Mouse (Mus musculus) activated CD4-positive, CD25-positive, alpha-beta regulatory T cell, adult 9 weeks (primary cell): ENCODE results near the gene Olfr1113. TPM values are rescaled to one million over a fixed set of nuclear protein-coding genes. Genes with fewer than 3 reads are reported as not detected.

Experiments
- polyA plus RNA-seq: library from polyadenylated mRNA; unstranded; fragments of 100-300 nt; shearing (Covaris generic); gene quantifications from one replicate; pipeline ENCODE4 v1.2.1, GENCODE M21; 2017

Olfr1113 gene
- polyA plus RNA-seq: not detected

DNA sequence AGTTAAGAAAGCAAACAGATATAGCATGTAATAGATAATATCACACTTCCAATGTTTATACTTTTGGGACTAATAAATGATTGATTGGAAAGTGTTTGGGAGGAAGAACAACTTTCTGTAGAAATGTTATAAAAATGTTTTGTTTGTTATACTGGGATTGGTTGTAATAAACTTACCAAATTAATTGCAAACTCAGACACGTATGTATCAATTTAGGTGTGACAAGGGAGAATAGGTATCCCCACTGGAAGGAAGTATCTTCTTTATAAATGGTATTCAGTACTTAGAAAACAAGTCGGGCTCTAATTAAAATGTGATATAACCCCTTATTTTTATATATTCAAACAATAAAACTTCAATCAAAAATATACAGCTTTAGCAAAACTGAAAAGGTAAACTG lies at the start of gene Olfr1113:
Gene Olfr1113, plus strand, starts transcription at position 301 of the 400 bp plus-strand sequence.

DNA sequence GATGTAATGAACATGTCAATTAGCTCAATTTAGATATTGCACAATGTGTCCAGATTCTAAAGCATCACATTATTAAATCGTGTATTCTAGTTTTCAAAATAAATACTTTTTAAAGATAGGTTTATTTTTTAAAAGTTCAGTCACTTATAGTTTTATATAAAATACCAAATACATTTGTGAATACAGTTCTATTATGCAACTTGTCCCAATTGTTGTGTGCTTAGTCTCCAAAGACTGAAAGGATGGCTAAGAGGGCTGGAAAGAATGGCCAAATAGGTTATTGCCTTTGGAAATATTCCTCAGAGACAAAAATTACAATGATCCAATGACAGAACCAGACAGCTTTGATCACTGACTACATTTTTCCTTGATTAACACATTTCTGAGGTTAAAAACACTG lies 21.3 kb upstream of the Olfr1113 start, which contains the start of gene Olfr1112:
Gene Olfr1112, plus strand, starts transcription at position 301 of the 400 bp plus-strand sequence.

DNA sequence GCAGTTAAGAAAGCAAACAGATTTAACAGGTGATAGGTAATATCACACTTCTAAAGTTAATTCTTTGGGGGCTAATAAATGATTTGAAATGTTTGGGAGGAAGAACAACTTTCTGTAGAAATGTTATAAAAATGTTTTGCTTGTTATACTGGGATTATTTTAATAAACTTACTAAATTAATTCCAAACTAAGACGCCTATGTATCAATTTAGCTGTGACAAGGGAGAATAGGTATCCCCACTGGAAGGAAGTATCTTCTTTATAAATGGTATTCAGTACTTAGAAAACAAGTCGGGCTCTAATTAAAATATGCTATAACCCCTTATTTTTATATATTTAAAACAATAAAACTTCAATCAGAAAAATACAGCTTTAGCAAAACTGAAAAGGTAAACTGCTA lies 38.9 kb downstream of the Olfr1113 start, which contains the start of gene Olfr1115:
Gene Olfr1115, plus strand, starts transcription at position 301 of the 400 bp plus-strand sequence.

Other genes with a start within 250 kb of the Olfr1113 start
- gene Olfr1099, start 248.3 kb upstream of the Olfr1113 start, polyA plus RNA-seq: not detected
- gene Olfr1100, start 229.0 kb upstream of the Olfr1113 start, polyA plus RNA-seq: not detected
- not detected for gene Olfr1101, start 217.7 kb upstream of the Olfr1113 start, polyA plus RNA-seq
- gene Olfr1102, start 210.6 kb upstream of the Olfr1113 start, polyA plus RNA-seq: not detected
- gene Olfr1104, start 181.9 kb upstream of the Olfr1113 start, polyA plus RNA-seq: not detected
- gene Olfr1105, start 172.4 kb upstream of the Olfr1113 start, polyA plus RNA-seq: not detected
- gene Olfr1106, start 156.7 kb upstream of the Olfr1113 start, polyA plus RNA-seq: not detected
- gene Olfr1107, start 133.2 kb upstream of the Olfr1113 start, polyA plus RNA-seq: not detected
- gene Olfr1109, start 113.0 kb upstream of the Olfr1113 start, polyA plus RNA-seq: not detected
- gene Olfr259, start 94.4 kb upstream of the Olfr1113 start, polyA plus RNA-seq: not detected
- not detected for gene Olfr1110, start 68.7 kb upstream of the Olfr1113 start, polyA plus RNA-seq
- not detected for gene Olfr1111, start 56.3 kb upstream of the Olfr1113 start, polyA plus RNA-seq
- gene Olfr1112, start 21.2 kb upstream of the Olfr1113 start, polyA plus RNA-seq: not detected
- not detected for gene Olfr1115, start 39.0 kb downstream of the Olfr1113 start, polyA plus RNA-seq
- not detected for gene Olfr1116, start 58.6 kb downstream of the Olfr1113 start, polyA plus RNA-seq
- not detected for gene Olfr1118, start 98.6 kb downstream of the Olfr1113 start, polyA plus RNA-seq
- gene Olfr1120, start 145.8 kb downstream of the Olfr1113 start, polyA plus RNA-seq: not detected
- gene Olfr1121, start 160.9 kb downstream of the Olfr1113 start, polyA plus RNA-seq: not detected
- not detected for gene Olfr1122, start 176.9 kb downstream of the Olfr1113 start, polyA plus RNA-seq
- gene Olfr1123, start 207.7 kb downstream of the Olfr1113 start, polyA plus RNA-seq: not detected
- gene Olfr1124, start 221.3 kb downstream of the Olfr1113 start, polyA plus RNA-seq: not detected
- not detected for gene Olfr1126, start 245.0 kb downstream of the Olfr1113 start, polyA plus RNA-seq